Mouse (Mus musculus): ENCODE measurements around the gene Kif24. TPM values are rescaled to one million over a fixed set of nuclear protein-coding genes. Genes with fewer than 3 reads are reported as not detected.
"Not testable (repeated sequence)": the region's sequence is repeated elsewhere in the genome, so short reads cannot be mapped to it uniquely, and the experiment has no call there.

The Kif24 gene
- polyA plus RNA-seq, 1 experiment from 2014 or later, result 2.4 TPM

DNA sequence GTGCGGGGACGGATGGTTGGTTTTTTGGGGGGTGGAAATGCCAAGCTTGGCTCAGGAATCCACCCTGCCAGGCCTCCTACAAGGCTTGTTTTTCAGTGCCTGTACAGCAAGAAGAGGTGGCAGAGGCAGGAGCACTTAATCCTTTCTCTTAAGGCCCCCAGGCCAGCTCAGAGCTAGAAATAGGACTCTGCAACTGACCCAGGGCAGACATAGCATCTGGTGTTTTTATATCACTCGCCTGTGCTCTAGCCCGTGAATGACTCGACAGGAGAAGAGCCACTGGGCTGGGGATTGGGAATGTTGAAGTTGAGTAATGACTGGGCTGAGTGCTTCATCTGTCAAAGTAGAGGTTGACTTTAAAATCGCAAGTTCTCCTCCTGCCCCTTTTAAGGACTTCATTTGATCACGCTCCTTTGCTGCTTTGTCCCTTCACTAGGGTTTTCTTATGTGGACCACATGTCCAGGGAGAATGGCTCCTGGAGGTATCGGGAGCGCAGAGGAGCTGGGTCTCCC, 13.0 kb upstream of the Kif24 start:
- peaks cover 3% of the 10 kb centered on the region; the same call in 1 of the 2 replicates for H3K4me1 ChIP-seq (ENCODE audit: control insufficient read depth, insufficient read depth, low read depth, low read length)
- no peaks in the 10 kb centered on the region for H3K27me3 ChIP-seq (replicated peaks; ENCODE audit: control insufficient read depth, insufficient read depth, low read length)
- no peak for ATAC-seq
- H3K27ac ChIP-seq (ENCODE audit: low read depth, low read length), result no peak overlapping the region
- no peak overlapping the region for H3K9ac ChIP-seq (ENCODE audit: low read depth, low read length)
- peaks cover 7% of the 10 kb centered on the region; the same call in 1 of the 2 replicates for H3K36me3 ChIP-seq (ENCODE audit: control insufficient read depth, insufficient read depth, low read length)
- H3K4me2 ChIP-seq (ENCODE audit: low read length), result no peak overlapping the region
- H3K9me3 ChIP-seq (ENCODE audit: control insufficient read depth, low read length), result no peaks in the 10 kb centered on the region
- 84% methylated on average over 9 of the region's 9 CpGs for WGBS
- no peak overlapping the region for H3K4me3 ChIP-seq (ENCODE audit: low read length)

DNA sequence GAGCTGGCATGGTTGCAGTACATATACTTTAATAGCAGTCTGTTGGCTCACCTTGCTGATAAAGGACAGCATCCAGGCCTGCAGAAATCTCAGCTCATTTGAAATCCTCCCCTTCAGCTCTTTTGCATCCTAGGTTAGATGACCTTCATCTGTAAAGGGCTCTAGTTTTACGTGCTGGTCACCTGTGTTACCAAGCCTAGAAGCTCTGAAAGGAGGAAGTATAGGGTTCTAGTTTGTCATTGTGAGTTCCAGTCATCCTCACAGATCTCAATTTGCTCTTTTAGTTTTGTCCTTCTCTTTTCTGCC, 6.7 kb upstream of the Kif24 start:
- Histone ChIP-seq H3K27ac (ENCODE audit: low read depth, low read length) (peak overlapping the region; percentile 14), H3K4me1 (ENCODE audit: control insufficient read depth, insufficient read depth, low read depth, low read length) (peaks cover 14% of the 10 kb centered on the region), H3K9ac (ENCODE audit: low read depth, low read length) (no peak overlapping the region), H3K4me3 (ENCODE audit: low read length) (no peak overlapping the region), H3K36me3 (ENCODE audit: control insufficient read depth, insufficient read depth, low read length) (no peaks in the 10 kb centered on the region), H3K9me3 (ENCODE audit: control insufficient read depth, low read length) (no peaks in the 10 kb centered on the region), H3K4me2 (ENCODE audit: low read length) (no peak overlapping the region), H3K27me3 (replicated peaks; ENCODE audit: control insufficient read depth, insufficient read depth, low read length) (no peaks in the 10 kb centered on the region)
- no peak for ATAC-seq
- WGBS, result 80% methylated on average over 1 of the region's 1 CpGs

DNA sequence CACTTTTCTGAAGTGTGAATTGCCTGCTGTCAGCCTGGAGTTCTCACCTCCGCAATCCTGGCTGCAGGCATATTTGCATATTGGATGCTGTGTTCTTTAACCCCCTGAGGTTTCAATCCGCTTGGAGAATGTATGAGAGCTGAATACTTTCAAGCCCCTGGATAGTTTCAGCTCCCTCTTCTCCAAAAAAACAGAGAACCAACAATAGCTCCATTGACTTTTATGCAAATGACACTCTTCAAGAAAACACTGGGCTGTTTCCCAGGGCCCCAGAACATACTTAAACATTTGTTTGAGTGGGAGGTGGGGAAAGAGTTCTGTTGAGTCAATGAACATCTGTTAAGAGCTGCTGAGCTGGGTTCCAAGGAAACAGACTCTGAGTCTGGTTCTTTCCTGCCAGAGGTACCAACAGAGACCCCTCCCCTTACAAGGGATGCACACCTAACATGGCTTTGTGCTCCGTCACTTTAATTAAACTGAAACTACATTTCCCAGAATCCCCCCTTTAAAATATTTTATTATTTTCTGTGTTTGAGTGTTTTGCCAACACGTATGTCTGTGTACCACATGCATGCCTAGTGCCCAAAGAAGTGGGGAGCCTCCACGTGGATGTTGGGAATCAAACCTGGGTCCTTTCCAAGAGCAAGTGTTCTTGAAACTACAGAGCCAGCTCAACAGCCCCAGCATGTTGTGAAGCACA, 6.1 kb upstream of the Kif24 start:
- Histone ChIP-seq H3K27ac (ENCODE audit: low read depth, low read length) (peak overlapping the region; percentile 14), H3K4me3 (ENCODE audit: low read length) (no peak overlapping the region), H3K36me3 (ENCODE audit: control insufficient read depth, insufficient read depth, low read length) (no peaks in the 10 kb centered on the region), H3K9ac (ENCODE audit: low read depth, low read length) (no peak overlapping the region), H3K4me2 (ENCODE audit: low read length) (no peak overlapping the region), H3K27me3 (replicated peaks; ENCODE audit: control insufficient read depth, insufficient read depth, low read length) (no peaks in the 10 kb centered on the region), H3K9me3 (ENCODE audit: control insufficient read depth, low read length) (no peaks in the 10 kb centered on the region), H3K4me1 (ENCODE audit: control insufficient read depth, insufficient read depth, low read depth, low read length) (peaks cover 14% of the 10 kb centered on the region)
- ATAC-seq, result peak; percentile 86
- 19% methylated on average over 5 of the region's 5 CpGs for WGBS

DNA sequence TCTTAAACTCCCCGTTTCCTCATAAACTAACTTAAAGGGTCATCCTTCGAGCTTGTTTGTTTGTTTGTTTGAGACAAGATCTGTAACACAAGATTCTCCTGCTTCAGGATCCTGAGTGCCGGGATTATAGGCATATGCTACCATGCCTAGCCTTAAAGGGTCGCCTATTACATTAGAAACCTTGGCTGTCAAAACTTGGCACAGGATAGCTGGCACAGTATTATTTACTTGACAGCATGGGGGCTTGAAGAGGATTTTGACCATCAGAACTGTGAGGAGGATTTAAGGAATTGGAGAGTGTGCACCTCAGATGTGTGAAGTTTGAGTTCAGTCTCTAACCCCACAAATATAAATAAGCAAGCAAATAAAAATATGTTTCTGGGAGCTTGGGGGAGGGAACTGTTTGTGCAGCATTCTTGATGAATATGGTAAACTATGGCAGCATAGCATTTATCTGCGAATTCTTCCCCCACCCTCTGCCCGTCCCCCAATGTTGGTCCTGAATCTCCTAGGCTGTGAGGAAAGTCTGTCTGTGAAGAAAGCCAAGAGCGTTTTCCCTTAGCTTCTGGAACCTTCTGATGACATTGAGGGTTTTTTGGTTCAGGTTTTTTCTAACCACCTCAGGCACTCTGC, 5.5 kb upstream of the Kif24 start:
- H3K27ac ChIP-seq (ENCODE audit: low read depth, low read length), result peak overlapping the region; percentile 36
- H3K27me3 ChIP-seq (replicated peaks; ENCODE audit: control insufficient read depth, insufficient read depth, low read length), result no peaks in the 10 kb centered on the region
- H3K36me3 ChIP-seq (ENCODE audit: control insufficient read depth, insufficient read depth, low read length), result no peaks in the 10 kb centered on the region
- WGBS, result 42% methylated on average over 7 of the region's 7 CpGs
- no peak for ATAC-seq
- no peak overlapping the region for H3K4me2 ChIP-seq (ENCODE audit: low read length)
- H3K4me3 ChIP-seq (ENCODE audit: low read length), result no peak overlapping the region
- H3K9ac ChIP-seq (ENCODE audit: low read depth, low read length), result no peak overlapping the region
- no peaks in the 10 kb centered on the region for H3K9me3 ChIP-seq (ENCODE audit: control insufficient read depth, low read length)
- H3K4me1 ChIP-seq (ENCODE audit: control insufficient read depth, insufficient read depth, low read depth, low read length), result peaks cover 14% of the 10 kb centered on the region

DNA sequence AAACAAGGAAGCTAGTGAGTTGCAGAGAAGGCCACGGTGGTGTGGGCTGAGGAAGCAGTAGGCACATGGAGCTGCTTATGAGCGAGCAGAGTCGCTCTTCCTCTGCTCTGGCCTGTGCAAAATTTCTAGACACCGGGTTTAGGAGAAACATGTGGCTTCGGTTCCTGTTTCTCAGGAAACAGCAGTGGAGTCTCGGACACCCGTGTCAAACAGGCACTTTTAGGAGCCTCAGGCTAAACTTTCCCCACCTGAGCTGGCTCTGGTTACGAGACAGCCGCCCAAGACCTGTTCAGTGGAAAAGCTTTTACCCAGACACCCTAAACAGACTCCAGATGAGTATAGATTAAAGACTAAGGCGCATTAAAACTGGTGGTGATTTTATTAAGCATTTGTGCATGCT, 4.5 kb upstream of the Kif24 start:
- Histone ChIP-seq H3K36me3 (ENCODE audit: control insufficient read depth, insufficient read depth, low read length) (no peaks in the 10 kb centered on the region), H3K9me3 (ENCODE audit: control insufficient read depth, low read length) (no peaks in the 10 kb centered on the region), H3K4me1 (ENCODE audit: control insufficient read depth, insufficient read depth, low read depth, low read length) (peaks cover 14% of the 10 kb centered on the region), H3K4me2 (ENCODE audit: low read length) (no peak overlapping the region), H3K9ac (ENCODE audit: low read depth, low read length) (no peak overlapping the region), H3K27me3 (replicated peaks; ENCODE audit: control insufficient read depth, insufficient read depth, low read length) (no peaks in the 10 kb centered on the region), H3K27ac (ENCODE audit: low read depth, low read length) (0 out of 2 replicates have a peak overlapping the region, but pooled peaks have one; percentile 7), H3K4me3 (ENCODE audit: low read length) (no peak overlapping the region)
- 72% methylated on average over 10 of the region's 10 CpGs for WGBS
- no peak for ATAC-seq

DNA sequence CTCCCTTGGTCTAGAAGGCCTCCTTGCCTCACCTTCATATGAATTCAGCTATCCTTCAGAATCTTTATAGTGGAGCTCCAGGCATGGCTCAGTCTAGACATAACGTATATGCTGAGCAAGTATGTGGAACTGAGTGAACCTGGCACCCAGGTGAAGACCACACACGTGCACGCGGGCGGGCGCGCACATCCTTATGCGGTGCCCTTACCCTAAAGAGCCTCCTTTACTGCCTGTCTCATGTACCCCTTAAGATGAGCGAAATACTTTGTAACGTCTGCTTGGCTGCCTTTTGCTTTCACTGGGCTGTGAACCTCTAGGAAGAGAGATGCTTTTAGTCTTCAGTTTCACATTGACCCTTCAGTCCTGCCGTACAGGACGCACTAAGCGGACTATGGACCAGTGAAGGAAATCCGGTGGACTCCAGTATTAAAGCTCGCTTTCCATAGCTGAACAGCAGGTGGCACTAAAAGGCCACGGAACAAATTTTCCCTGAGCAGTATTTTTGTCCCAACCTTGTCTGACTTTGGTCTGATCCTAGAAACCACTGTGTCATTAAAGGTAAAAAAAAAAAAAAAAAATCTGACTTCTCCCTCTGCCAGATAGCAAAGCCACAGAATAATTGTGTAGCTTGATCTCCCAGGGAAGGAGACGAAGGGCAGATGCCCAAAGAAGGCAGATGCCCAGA, 3.9 kb upstream of the Kif24 start:
- H3K4me1 ChIP-seq (ENCODE audit: control insufficient read depth, insufficient read depth, low read depth, low read length), result peaks cover 18% of the 10 kb centered on the region
- ATAC-seq, result no peak

DNA sequence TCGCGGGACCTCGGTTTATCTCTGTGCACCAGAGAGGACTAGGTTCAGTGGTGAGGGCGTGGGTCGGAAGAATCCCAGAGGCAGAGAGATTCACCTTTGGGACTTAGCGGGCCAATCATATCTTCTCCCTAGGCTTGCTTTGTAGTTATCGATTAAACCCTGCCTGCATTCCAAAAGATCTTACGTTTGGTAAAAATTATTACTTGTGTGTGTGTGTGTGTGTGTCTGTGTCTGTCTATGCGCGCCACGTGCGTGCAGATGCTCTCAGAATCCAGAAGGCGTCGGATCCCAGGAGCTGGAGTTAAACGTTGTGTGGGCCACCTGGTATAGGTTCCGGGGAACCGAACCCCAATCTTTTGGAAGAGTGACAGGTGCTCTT, 589 bp upstream of the Kif24 start:
- Histone ChIP-seq H3K9ac (ENCODE audit: low read depth, low read length) (peak overlapping the region; percentile 83), H3K27ac (ENCODE audit: low read depth, low read length) (peak overlapping the region; percentile 78), H3K4me3 (ENCODE audit: low read length) (peak overlapping the region; percentile 78), H3K9me3 (ENCODE audit: control insufficient read depth, low read length) (no peaks in the 10 kb centered on the region), H3K27me3 (replicated peaks; ENCODE audit: control insufficient read depth, insufficient read depth, low read length) (no peaks in the 10 kb centered on the region), H3K36me3 (ENCODE audit: control insufficient read depth, insufficient read depth, low read length) (no peaks in the 10 kb centered on the region), H3K4me2 (ENCODE audit: low read length) (peak overlapping the region; percentile 53), H3K4me1 (ENCODE audit: control insufficient read depth, insufficient read depth, low read depth, low read length) (peaks cover 9% of the 10 kb centered on the region)
- 2% methylated on average over 17 of the region's 17 CpGs for WGBS
- ATAC-seq, result no peak

More for the DNA sequence above, 3.9 kb upstream of the Kif24 start:
- Histone ChIP-seq H3K27me3 (replicated peaks; ENCODE audit: control insufficient read depth, insufficient read depth, low read length) (no peaks in the 10 kb centered on the region), H3K9ac (ENCODE audit: low read depth, low read length) (no peak overlapping the region), H3K27ac (ENCODE audit: low read depth, low read length) (no peak overlapping the region), H3K4me2 (ENCODE audit: low read length) (no peak overlapping the region), H3K36me3 (ENCODE audit: control insufficient read depth, insufficient read depth, low read length) (no peaks in the 10 kb centered on the region), H3K9me3 (ENCODE audit: control insufficient read depth, low read length) (no peaks in the 10 kb centered on the region), H3K4me3 (ENCODE audit: low read length) (no peak overlapping the region)
- WGBS, result 55% methylated on average over 17 of the region's 17 CpGs

DNA sequence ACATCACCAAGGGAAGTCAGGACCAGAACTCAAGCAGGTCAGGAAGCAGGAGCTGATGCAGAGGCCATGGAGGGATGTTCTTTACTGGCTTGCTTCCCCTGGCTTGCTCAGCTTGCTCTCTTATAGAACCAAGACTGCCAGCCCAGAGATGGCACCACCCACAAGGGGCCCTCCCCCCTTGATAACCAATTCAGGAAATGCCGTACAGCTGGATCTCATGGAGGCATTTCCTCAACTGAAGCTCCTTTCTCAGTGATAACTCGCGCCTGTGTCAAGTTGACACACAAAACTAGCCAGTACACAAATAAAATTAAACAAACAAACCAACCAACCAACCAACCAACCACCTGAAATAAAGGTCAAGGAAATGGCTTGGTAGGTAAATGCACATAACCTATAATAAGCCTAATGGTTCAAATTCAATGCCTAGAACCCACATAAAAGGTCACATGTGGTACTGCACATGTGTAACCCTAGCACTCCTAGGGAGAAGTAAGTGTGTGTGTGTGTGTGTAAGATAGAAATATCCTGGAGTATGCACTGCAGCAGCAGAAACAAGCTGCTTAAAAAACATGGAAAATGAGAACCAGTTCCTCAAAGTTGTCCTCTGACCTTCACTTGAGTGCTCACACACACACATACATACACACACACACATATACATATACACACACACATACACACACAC, 1.5 kb downstream of the Kif24 start:
- WGBS, result 80% methylated on average over 3 of the region's 3 CpGs
- peak overlapping the region; percentile 72; the same call in 1 of the 2 replicates for H3K4me2 ChIP-seq (ENCODE audit: low read length)
- not testable (repeated sequence) for H3K9ac ChIP-seq (ENCODE audit: low read depth, low read length); H3K4me1 ChIP-seq (ENCODE audit: control insufficient read depth, insufficient read depth, low read depth, low read length); ATAC-seq; H3K36me3 ChIP-seq (ENCODE audit: control insufficient read depth, insufficient read depth, low read length); H3K27ac ChIP-seq (ENCODE audit: low read depth, low read length); H3K4me3 ChIP-seq (ENCODE audit: low read length); H3K27me3 ChIP-seq (replicated peaks; ENCODE audit: control insufficient read depth, insufficient read depth, low read length); H3K9me3 ChIP-seq (ENCODE audit: control insufficient read depth, low read length)

DNA sequence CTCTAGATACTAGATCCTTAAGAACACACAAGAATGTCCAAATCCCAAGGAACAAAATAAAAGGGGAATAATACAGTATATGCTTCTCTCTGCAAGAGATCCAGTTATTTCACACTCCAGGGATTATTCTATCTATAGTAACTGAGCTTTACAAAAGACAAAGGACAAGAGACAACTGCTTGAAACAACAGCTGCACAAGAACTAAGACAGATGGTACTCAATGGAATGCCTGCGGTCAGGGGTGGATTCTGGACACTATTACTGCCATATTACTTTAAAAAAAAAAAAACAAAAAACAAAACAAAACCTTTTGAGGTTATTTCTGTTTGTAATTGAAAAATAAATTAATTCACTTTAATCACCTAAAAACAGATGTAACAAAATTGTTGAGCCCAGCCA, 4.0 kb downstream of the Kif24 start:
- H3K9ac ChIP-seq (ENCODE audit: low read depth, low read length), result no peak overlapping the region
- no peaks in the 10 kb centered on the region for H3K9me3 ChIP-seq (ENCODE audit: control insufficient read depth, low read length)
- H3K36me3 ChIP-seq (ENCODE audit: control insufficient read depth, insufficient read depth, low read length), result no peaks in the 10 kb centered on the region
- ATAC-seq, result no peak
- H3K27me3 ChIP-seq (replicated peaks; ENCODE audit: control insufficient read depth, insufficient read depth, low read length), result no peaks in the 10 kb centered on the region
- no peak overlapping the region for H3K27ac ChIP-seq (ENCODE audit: low read depth, low read length)
- H3K4me3 ChIP-seq (ENCODE audit: low read length), result no peak overlapping the region
- peaks cover 4% of the 10 kb centered on the region; the same call in 1 of the 2 replicates for H3K4me1 ChIP-seq (ENCODE audit: control insufficient read depth, insufficient read depth, low read depth, low read length)
- H3K4me2 ChIP-seq (ENCODE audit: low read length), result no peak overlapping the region
- 95% methylated on average over 1 of the region's 1 CpGs for WGBS
